Mouse (Mus musculus): ENCODE results near the gene Alad. TPM values are rescaled to one million over a fixed set of nuclear protein-coding genes. Genes with fewer than 3 reads are reported as not detected.
"Not testable (repeated sequence)": the region's sequence is repeated elsewhere in the genome, so short reads cannot be mapped to it uniquely, and the experiment has no call there.

Alad gene
- polyA plus RNA-seq, 1 experiment = 37.2 TPM

DNA sequence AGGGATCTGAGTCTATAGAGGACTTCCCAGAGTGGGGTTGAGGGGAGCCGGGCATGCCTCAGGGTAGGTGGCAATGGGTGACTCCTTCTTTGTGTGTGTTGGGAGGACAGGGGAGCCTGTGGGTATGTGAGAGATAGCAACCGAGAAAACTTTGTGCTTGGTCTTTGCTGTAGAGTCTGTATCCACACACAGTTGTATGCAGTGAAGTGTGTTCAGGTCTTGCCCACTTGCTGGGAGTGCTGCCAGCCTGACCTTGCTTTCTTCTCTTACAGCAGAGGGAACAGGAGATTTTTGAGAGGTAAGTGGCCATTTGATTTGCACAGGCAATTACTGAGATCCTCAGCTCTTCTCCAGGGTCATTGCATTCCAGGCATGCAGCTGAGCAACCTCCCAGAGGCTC lies 31.8 kb downstream of the Alad start:
- DNase-seq (ENCODE audit: extremely low spot score in 1 of 2, low spot score in 1 of 2) = no peak

DNA sequence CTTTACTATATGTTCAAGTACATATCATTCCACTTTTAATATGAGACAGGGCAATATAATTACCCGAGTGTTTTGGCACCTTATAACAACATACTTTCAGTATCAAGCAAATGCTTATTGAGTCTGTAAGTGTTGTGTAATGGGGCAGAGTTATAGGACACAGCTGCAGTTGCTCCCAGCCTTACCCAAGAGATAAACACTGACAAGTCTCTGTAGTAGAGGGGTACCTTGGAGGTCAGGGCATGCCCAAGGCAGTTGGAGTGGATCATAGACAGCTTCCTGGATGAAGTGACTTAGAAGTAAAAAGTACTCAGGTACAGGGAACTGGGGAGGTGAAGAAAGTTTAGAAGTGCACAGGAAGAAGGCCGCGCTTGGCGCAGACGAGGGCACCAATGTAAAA lies 32.5 kb downstream of the Alad start:
- no peak for DNase-seq (ENCODE audit: extremely low spot score in 1 of 2, low spot score in 1 of 2)

DNA sequence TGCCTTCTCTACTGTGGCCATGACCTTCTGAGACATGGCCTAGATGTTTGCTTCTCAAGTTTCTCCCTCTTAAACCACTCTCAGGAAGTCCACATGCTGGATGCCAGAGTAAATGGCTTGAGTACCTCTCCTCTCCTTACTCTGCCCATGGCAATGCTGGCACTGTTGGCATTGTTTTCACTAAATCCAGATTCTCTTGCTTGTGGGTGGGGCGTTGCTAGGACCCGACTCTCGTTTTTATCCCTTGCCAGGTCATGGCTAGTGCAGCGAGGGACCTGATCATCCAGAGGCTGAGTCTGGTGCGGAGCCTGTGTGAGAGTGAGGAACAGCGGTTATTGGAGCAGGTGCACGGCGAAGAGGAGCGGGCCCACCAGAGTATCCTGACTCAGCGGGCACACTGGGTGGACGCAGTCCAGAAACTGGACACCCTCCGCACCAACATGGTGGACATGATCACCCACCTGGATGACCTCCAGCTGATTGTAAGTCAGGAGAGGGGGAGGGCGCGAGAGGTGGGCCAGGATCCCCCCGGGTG lies 33.5 kb downstream of the Alad start:
- no peak for DNase-seq (ENCODE audit: extremely low spot score in 1 of 2, low spot score in 1 of 2)

DNA sequence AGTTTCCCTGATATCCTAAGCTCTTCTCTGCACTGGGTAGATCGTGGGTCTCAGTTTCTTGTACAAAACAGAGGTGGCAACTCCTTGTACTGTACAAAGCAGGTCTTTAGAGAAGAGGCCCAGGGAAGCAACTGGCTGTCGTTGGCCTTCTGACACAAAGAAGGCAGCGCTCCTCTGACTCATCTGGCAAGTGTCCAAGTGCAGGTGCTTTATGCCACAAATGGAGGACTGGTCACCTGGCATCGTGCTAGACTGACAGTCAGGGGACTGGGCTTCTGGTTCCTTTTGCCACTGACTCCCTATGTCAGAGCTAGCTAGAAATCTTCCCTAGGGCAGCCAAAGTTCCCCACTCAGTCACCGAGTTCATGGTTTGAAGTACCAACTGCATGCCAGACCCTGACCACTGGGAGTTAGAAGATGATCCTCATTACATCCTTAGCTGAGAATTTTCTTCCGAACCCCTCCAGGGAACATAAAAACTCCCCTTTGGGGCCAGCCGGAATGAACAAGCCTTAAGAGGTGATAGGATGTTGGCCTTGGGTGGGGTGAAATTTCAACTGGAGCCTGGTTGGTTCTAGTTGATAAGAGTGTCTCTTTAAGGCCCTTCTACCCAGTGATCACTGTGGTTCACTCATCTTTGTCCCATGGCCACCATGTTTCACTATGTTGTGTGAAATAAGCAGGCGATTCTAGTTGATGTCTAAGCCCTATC lies 34.1 kb downstream of the Alad start:
- DNase-seq (ENCODE audit: extremely low spot score in 1 of 2, low spot score in 1 of 2) = no peak

DNA sequence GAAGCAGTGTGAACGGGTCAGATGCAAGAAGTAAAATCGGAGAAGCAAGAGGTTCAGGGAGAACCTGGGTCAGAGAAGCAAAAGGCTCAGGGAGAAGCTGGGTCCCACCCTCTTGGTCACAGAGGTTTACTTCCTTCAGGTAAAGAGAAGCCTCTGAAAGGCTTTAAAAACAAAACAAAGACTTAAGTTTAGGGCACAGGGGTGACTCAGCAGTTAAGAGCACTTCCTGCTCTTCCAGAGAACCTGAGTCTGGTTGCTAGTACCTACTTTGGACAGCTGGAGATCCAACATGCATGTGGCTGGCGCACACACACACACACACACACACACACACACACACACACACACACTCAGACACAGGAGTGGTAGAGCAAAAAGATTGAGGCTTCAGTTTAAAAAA lies 34.8 kb downstream of the Alad start:
- DNase-seq (ENCODE audit: extremely low spot score in 1 of 2, low spot score in 1 of 2) = no peak

DNA sequence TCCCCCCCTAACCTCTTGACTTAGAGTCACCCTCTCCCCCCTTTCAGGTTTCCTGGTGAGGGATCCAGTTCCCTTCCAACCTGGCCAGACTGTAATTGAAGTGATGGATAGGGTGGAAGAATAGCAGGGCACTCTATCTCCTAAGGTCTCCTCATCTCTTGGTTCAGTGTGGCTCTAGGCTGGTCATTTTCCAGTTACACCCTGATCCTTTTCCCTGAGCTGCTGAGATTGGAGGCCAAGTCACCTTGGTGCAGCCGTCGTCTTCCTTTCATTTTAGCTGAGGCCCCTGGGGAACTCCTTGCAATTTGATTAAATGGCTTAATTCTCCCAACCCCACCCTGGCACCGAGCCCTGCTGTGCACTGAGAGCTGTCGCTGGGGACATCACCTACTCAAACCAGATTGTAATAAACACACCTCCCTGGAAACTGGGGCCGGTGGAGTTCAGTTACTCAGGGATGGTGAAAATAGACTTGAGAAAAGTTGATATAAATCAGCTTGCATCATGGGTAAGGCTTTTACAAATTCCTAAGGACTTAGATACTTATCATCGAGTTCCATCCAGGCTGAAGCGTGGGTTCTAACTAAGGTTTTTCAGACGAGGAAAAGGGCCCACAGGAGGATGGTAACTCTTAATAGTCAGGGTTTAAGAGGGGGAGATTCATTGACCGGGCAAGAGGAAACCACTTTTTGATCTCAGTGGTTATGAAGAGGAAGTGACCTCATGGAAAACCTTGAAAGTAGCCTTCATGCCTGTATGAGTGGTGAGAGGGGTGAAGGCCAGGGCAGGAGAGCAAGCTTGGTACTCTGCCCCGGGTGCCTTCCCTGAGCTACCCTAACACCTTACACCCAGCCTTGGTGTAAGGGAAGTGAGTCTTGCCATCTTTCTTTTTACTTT lies 38.8 kb downstream of the Alad start:
- no peak for DNase-seq (ENCODE audit: extremely low spot score in 1 of 2, low spot score in 1 of 2)

DNA sequence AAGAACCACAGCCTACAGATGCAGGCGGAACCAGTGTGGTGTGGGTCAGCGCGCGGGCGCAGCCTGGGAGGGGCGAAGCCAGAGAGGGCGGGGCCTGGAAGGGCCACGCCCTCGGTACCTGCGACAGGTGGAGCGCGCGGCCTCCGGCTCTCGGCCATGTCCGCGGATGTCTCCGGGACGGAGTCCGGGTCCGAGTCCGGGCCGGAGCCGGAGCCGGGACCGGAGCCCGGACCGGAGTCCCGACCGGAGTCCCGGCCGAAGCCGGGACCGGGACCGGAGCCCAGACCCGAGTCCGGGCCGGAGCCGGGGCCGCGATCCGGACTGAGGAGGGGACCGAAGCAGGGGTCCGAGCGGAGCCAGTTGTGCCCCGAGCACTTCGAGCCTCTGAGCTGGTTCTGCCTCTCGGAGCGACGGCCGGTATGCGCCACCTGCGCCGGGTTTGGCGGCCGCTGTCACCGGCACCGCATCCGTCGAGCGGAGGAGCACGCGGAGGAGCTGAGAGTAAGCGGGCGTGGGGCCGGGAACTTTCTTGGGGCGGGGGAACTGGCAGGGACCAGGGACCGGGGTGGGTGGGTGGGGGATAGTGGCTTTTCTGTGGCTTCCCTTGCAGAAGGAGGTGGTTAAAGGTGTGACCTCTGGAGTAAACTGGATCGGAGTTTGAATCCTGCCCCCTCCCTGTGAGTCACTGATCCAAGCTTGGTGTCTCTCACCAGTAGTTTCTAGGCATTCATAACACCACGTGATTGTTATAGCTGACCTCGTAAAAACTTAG lies 39.6 kb downstream of the Alad start, which contains the start of gene Bspry:
TSS of gene Bspry (plus strand) at position 117 of the 772 bp plus-strand sequence.
- no peak for DNase-seq (ENCODE audit: extremely low spot score in 1 of 2, low spot score in 1 of 2)

DNA sequence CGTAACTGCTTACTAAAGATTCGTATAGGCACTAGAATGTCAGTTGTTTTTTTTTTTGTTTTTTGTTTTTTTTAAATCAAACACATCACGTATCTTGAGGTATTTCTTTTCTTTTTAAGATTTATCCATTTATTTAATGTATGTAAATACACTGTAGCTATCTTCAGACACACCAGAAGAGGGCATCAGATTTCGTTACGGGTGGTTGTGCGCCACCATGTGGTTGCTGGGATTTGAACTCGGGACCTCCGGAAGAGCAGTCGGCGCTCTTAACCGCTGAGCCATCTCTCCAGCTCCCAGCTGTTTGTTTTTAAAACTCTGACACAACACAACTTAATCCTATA lies 40.2 kb downstream of the Alad start:
- not testable (repeated sequence) for DNase-seq (ENCODE audit: extremely low spot score in 1 of 2, low spot score in 1 of 2)

DNA sequence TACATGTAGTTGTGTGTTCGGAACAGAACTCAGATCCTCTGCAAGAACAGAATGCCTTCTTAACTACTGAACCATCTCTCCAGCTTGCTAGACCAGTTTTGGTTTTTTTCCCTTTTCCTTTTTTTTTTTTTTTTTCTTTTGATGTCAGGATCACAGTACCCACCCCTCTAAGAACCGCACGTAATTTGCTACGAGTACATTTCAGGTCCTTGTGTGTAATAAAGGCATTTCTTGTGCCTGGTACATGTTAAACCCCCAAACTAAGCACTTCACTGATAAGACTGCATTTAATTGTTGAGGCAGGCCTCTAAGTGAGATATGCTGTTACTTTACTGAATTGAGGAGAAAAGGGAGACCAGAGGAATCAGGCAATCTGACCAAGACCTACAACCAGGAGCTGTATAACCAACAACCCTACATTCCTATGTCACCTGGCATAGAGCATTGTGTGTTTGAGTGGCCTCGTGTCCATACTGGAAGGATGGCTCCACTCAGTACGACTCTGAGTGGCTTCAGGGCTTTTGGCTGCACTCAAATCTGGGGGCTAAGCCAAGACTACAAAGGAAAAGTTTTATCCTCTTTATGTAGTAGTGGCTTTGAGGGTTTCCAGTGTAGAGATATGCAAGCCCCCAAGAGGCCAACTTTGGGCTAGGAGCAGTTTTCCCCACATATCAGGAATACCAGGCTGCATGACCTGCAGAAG lies 42.0 kb downstream of the Alad start:
- DNase-seq (ENCODE audit: extremely low spot score in 1 of 2, low spot score in 1 of 2) = no peak

DNA sequence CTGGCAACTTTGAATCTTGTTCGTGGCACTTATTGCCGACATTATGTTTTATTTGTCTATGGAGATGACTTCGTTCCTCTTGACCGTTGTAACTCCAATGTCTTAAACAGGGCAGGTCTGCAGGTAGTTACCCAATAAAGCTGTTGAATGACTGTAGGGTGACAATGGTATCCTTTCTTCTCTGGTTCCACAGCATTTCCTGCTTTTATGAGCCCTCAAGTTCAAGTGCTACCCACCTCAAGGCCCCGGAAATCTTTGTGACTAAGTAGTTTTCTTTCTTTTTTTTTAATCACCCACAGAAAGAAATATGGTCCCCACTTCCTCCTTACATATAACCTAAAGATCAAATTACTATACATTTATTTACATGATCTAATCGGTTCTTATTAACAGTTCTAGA lies 43.9 kb downstream of the Alad start:
- DNase-seq (ENCODE audit: extremely low spot score in 1 of 2, low spot score in 1 of 2) = no peak

DNA sequence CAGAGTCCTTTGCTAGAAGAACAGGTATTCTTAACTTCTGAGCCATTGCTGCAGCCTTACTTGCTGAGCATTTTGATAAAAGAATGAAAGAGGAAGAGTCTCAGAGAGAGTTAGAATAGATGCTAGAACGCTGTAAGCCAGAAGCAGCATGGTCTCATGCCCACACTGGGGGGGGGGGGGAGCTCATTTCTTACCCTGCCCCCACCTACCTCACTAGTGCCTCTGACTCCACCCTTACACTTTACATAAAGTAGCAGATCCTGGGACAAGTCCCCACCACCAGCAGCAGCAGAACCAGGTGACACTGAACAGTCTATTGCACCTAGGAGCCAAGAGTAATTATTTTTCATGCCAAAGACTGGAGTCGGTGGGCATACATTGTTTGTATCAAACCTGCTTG lies 44.6 kb downstream of the Alad start:
- no peak for DNase-seq (ENCODE audit: extremely low spot score in 1 of 2, low spot score in 1 of 2)

DNA sequence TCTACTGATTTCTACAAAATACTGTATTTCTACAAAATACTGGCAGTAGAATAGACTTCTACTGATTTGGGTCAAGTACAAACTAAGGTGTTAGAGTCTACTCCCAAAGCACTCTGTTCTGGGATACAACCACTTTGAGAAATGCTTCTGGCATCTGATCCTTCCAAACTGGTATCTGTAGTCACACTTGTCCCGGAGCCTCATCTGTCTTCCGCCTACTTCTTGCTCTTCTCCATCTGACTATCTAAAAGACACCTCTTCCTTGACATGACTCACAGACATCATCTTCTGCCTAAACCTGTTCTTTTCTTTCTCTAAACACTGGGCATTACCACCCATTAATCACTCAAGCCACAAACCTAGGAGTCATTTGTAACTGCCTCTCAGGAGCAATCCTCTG lies 47.6 kb downstream of the Alad start:
- peak; percentile 38 to 62 for DNase-seq (ENCODE audit: extremely low spot score in 1 of 2, low spot score in 1 of 2)

DNA sequence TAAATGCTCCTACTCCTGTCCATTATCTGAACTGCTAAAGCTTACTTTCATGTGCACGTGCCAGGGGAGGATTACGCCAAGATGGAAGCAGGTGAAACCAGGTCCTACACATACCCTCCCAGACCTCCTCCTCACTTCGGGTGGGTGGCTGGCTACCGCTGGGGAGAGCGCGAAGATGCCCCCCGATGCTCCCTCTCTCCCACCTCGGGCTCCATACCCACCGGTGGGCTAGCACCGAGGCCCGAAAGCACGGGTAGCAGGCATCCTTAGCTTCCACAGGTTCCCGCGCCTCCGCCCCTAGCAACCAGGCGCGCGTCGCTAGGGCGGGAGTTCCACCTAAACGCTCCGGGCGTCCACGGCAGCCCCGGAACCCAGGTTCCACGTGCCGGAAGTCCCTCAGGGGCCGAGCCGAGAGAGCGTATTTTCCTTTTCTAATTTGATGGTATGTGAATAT lies 49.1 kb downstream of the Alad start, which contains the start of gene Wdr31:
TSS of gene Wdr31 (minus strand) at position 299 of the 454 bp plus-strand sequence.
- DNase-seq (ENCODE audit: extremely low spot score in 1 of 2, low spot score in 1 of 2) = peak; percentile 46 to 86

DNA sequence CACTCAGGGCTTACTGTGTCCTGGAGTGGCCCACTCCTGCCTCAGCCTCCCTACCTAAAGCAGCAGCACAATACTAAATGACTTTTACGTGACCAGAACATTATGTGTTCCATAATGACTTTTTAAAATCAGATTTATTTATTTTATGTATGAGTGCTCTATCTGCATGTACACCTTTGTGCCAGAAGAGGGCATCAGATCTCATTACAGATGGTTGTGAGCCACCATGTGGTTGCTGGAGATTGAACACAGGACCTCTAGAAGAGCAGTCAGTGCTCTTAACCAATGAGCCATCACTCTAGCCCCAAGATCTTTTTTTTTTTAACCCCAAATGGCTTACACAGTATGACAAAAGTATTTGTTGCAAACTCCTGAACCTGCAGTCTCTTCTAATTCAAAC lies 51.6 kb downstream of the Alad start:
- no peak for DNase-seq (ENCODE audit: extremely low spot score in 1 of 2, low spot score in 1 of 2)

DNA sequence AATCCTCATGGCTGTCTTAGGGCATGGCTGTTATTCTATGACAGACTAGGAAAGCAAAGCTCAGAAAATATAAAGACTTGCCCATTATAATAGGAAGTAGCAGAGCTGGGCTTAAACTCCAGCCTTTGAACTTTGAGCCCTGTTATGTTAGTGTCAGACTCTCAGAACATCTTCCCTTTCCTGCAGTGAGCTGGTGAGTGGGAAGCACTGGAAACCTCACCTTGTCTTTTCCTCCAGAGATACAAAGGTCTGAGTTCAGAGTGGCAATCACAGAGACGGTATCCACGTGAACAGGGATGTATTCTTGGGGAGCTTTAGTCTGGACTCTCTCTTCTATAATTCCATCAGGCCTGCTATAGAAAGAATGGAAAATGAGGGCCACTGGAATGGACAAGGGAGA lies 56.6 kb downstream of the Alad start:
- no peak for DNase-seq (ENCODE audit: extremely low spot score in 1 of 2, low spot score in 1 of 2)

DNA sequence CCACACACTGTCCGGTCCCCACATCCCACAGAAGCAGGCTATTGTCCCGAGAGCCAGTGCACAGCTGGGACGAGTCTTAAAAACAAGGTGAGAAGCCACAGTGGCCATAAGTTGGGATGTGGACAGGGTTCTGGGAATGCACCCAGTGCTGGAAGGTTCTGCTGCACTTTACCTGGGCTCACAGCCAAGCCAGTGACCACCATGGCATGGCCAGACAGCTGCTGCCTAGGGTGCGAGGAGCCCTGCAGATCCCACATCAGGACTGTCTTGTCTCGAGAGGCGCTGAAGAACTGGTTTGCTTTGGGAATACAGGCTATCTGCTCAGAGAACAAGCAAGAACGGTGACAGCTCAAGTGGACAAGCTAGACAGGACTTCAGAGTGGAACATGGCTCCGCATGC lies 59.4 kb downstream of the Alad start:
- DNase-seq (ENCODE audit: extremely low spot score in 1 of 2, low spot score in 1 of 2) = no peak

All from frontal cortex, adult 2 months (tissue).